Comparison of ENCODE assay signal across 14 mouse cellular contexts in genomic region chr11:110470561-110471273, GRCm38 (mm10).
"Had no signal": no experiment of that assay in that cellular context is flagged by ENCODE, and none has a peak within 500 bp of the region (broad histone marks: within the 10 kb centered on the region; RNA-seq: fewer than 3 reads in every experiment).

No protein-coding gene starts in this region.

- H3K9ac ChIP-seq: limb, embryonic 15.5 days; liver, embryonic 12.5 days; lung, embryonic 14.5 days; neural tube, embryonic 12.5 days; stomach, embryonic 15.5 days had no signal

- H3K27ac ChIP-seq: kidney, postnatal 0 days; limb, embryonic 15.5 days; liver, embryonic 12.5 days; midbrain, embryonic 10.5 days; neural tube, embryonic 12.5 days; stomach, embryonic 15.5 days had no signal

- H3K36me3 ChIP-seq: limb, embryonic 15.5 days; liver, embryonic 12.5 days; midbrain, embryonic 10.5 days; neural tube, embryonic 12.5 days; stomach, embryonic 15.5 days had no signal

- H3K4me1 ChIP-seq: limb, embryonic 15.5 days; midbrain, embryonic 10.5 days; neural tube, embryonic 12.5 days; stomach, embryonic 15.5 days had no signal

- H3K4me2 ChIP-seq: limb, embryonic 15.5 days; liver, embryonic 12.5 days; lung, embryonic 14.5 days; neural tube, embryonic 12.5 days; stomach, embryonic 15.5 days had no signal

- ATAC-seq: intestine, postnatal 0 days; liver, embryonic 12.5 days had no signal

- H3K9me3 ChIP-seq: limb, embryonic 15.5 days; liver, embryonic 12.5 days; midbrain, embryonic 10.5 days; neural tube, embryonic 12.5 days; stomach, embryonic 15.5 days had no signal

- H3K4me3 ChIP-seq: limb, embryonic 15.5 days; liver, embryonic 12.5 days; midbrain, embryonic 10.5 days; neural tube, embryonic 12.5 days; stomach, embryonic 15.5 days had no signal

- H3K27me3 ChIP-seq: limb, embryonic 15.5 days; liver, embryonic 12.5 days; neural tube, embryonic 12.5 days; stomach, embryonic 15.5 days had no signal

- DNase-seq: kidney, adult 9 months; kidney, postnatal 36 days; lung, embryonic 14.5 days; lung, postnatal 10 days; lung, postnatal 4 days; midbrain, embryonic 14.5 days; thymus, postnatal 36 days had no signal
